Mouse (Mus musculus): ENCODE data around the gene Ptpn22.

GRCm38 (mm10) chr3:103914010-103914669, 54.5 kb downstream of the Ptpn22 start, which contains the start of gene Rsbn1:
- TF ChIP-seq TAL1 (IDR thresholded peaks at IDR 0.05; ENCODE audit: low read length) (no peak), GATA1 (IDR thresholded peaks at IDR 0.05; ENCODE audit: low read length) (no peak)
